In the genomic region with DNA sequence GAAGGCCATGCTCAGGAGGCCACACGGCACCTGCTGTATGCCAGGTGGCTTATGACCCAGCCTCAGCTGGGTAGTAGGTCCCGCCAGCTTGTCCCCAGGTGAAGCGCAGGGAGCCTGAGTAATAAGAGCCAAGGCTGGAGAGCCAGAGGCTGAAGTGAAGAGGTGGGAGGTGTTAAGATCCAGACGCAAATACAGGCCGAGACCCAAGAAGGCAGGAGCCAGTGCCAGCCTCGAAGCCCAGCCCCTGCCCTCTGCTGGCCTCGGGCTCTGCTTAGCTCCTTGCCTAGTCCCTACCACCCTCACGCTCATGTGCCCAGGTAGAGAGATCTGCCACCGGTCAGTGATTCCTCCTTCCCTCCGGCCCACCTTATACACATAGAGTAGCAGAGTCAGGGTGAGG, we compare ENCODE assay signal across 26 mouse cellular contexts. TPM values are rescaled to one million over a fixed set of nuclear protein-coding genes. Genes with fewer than 3 reads are reported as not detected.
DNase-seq lines count a peak whose midpoint lies in the region; ATAC-seq and TF ChIP-seq lines count a peak whose summit lies in the region.
"Had no signal": no experiment of that assay in that cellular context is flagged by ENCODE, and none has a peak within 500 bp of the region (broad histone marks: within the 10 kb centered on the region; RNA-seq: fewer than 3 reads in every experiment).

No protein-coding gene starts in this region.

- ATAC-seq in heart, embryonic 12.5 days (ENCODE audit: insufficient number of reproducible peaks, low FRiP score), result no peak
- no peak for ATAC-seq in kidney, embryonic 15.5 days (replicated peaks; ENCODE audit: low FRiP score)
- ATAC-seq in lung, embryonic 16.5 days (ENCODE audit: low read depth), result peak; percentile 29
- ATAC-seq: liver, embryonic 12.5 days; midbrain, embryonic 13.5 days had no signal

- no peak for TF ChIP-seq POLR2A in cerebellum, adult 2 months (IDR thresholded peaks at IDR 0.05; ENCODE audit: borderline replicate concordance, insufficient read depth, low read length)

- no peak overlapping the region for H3K27ac ChIP-seq in cerebellum, adult 2 months (ENCODE audit: insufficient read depth, low read length)
- H3K27ac ChIP-seq in heart, embryonic 12.5 days (ENCODE audit: poor library complexity, severe bottlenecking), result no peak overlapping the region
- H3K27ac ChIP-seq in kidney, embryonic 15.5 days, result no peak overlapping the region
- H3K27ac ChIP-seq in lung, embryonic 16.5 days (ENCODE audit: low read length), result no peak overlapping the region
- H3K27ac ChIP-seq: embryonic facial prominence, embryonic 13.5 days; forebrain, embryonic 12.5 days; hindbrain, embryonic 12.5 days; limb, embryonic 13.5 days; liver, embryonic 12.5 days; lung, embryonic 15.5 days; midbrain, embryonic 13.5 days; neural tube, embryonic 15.5 days; stomach, postnatal 0 days had no signal

- H3K36me3 ChIP-seq in heart, embryonic 12.5 days, result no peaks in the 10 kb centered on the region
- H3K36me3 ChIP-seq in kidney, embryonic 15.5 days, result no peaks in the 10 kb centered on the region
- H3K36me3 ChIP-seq in lung, embryonic 16.5 days (ENCODE audit: control insufficient read depth, insufficient read depth, low read length), result no peaks in the 10 kb centered on the region
- H3K36me3 ChIP-seq: embryonic facial prominence, embryonic 13.5 days; forebrain, embryonic 12.5 days; hindbrain, embryonic 12.5 days; limb, embryonic 13.5 days; liver, embryonic 12.5 days; lung, embryonic 15.5 days; midbrain, embryonic 13.5 days; neural tube, embryonic 15.5 days had no signal

- peaks cover 29% of the 10 kb centered on the region for H3K4me1 ChIP-seq in cerebellum, adult 2 months (ENCODE audit: control insufficient read depth, insufficient read depth, low read length)
- H3K4me1 ChIP-seq in heart, embryonic 12.5 days (replicated peaks), result peaks cover 90% of the 10 kb centered on the region
- peaks cover 79% of the 10 kb centered on the region for H3K4me1 ChIP-seq in kidney, embryonic 15.5 days
- peaks cover 30% of the 10 kb centered on the region for H3K4me1 ChIP-seq in lung, embryonic 16.5 days (replicated peaks; ENCODE audit: control insufficient read depth, insufficient read depth, low read length)

- H3K4me3 ChIP-seq in cerebellum, adult 2 months (replicated peaks; ENCODE audit: insufficient read depth, low read depth, low read length), result no peak overlapping the region
- H3K4me3 ChIP-seq in heart, embryonic 12.5 days, result no peak overlapping the region
- no peak overlapping the region for H3K4me3 ChIP-seq in kidney, embryonic 15.5 days (replicated peaks)
- H3K4me3 ChIP-seq in lung, embryonic 16.5 days (ENCODE audit: low read length), result no peak overlapping the region
- H3K4me3 ChIP-seq: embryonic facial prominence, embryonic 13.5 days; erythroblast, embryonic 14.5 days; forebrain, embryonic 12.5 days; hindbrain, embryonic 12.5 days; limb, embryonic 13.5 days; liver, embryonic 12.5 days; lung, embryonic 15.5 days; megakaryocyte, embryonic 14.5 days; midbrain, embryonic 13.5 days; neural tube, embryonic 15.5 days had no signal

- H3K4me2 ChIP-seq in heart, embryonic 12.5 days, result no peak overlapping the region
- H3K4me2 ChIP-seq in kidney, embryonic 15.5 days, result no peak overlapping the region
- no peak overlapping the region for H3K4me2 ChIP-seq in lung, embryonic 16.5 days (ENCODE audit: low read depth, low read length)
- H3K4me2 ChIP-seq: embryonic facial prominence, embryonic 13.5 days; forebrain, embryonic 12.5 days; hindbrain, embryonic 12.5 days; limb, embryonic 13.5 days; liver, embryonic 12.5 days; lung, embryonic 15.5 days; midbrain, embryonic 13.5 days; neural tube, embryonic 15.5 days had no signal

- no peaks in the 10 kb centered on the region for H3K27me3 ChIP-seq in cerebellum, adult 2 months (ENCODE audit: control insufficient read depth, insufficient read depth, low read length)
- peaks cover 44% of the 10 kb centered on the region for H3K27me3 ChIP-seq in heart, embryonic 12.5 days (replicated peaks)
- peaks cover 67% of the 10 kb centered on the region for H3K27me3 ChIP-seq in kidney, embryonic 15.5 days
- H3K27me3 ChIP-seq in lung, embryonic 16.5 days (ENCODE audit: control insufficient read depth, insufficient read depth, low read depth, low read length), result peaks cover 31% of the 10 kb centered on the region

- no peak for TF ChIP-seq CTCF in cerebellum, adult 2 months (IDR thresholded peaks at IDR 0.05; ENCODE audit: borderline replicate concordance, insufficient read depth, low read depth, low read length)

- peak; percentile 16 for DNase-seq in cerebellum, adult 9-11 months
- no peak for DNase-seq in cerebellum, adult 2 months
- no peak for DNase-seq in heart, adult 9 months (ENCODE audit: low spot score in 2 of 2)
- DNase-seq in kidney, postnatal 10 days, result no peak
- no peak for DNase-seq in natural killer cell, adult 2 months (ENCODE audit: low spot score in 2 of 2)
- DNase-seq: adrenal gland, postnatal 25 days; cerebellum, postnatal 36 days; embryo, embryonic 11 days; layer of hippocampus, adult 9-11 months; thymus, adult 2 months; thymus, postnatal 4 days had no signal

- 0 out of 2 replicates have a peak overlapping the region, but pooled peaks have one; percentile 16 for H3K9ac ChIP-seq in heart, embryonic 12.5 days
- H3K9ac ChIP-seq in kidney, embryonic 15.5 days, result peak overlapping the region; percentile 2; the same call in 1 of the 2 replicates
- no peak overlapping the region for H3K9ac ChIP-seq in lung, embryonic 16.5 days (ENCODE audit: low read length)
- H3K9ac ChIP-seq: embryonic facial prominence, embryonic 13.5 days; limb, embryonic 13.5 days; liver, embryonic 12.5 days; lung, embryonic 15.5 days; midbrain, embryonic 13.5 days; neural tube, embryonic 15.5 days had no signal

- no peaks in the 10 kb centered on the region for H3K9me3 ChIP-seq in heart, embryonic 12.5 days (replicated peaks)
- no peaks in the 10 kb centered on the region for H3K9me3 ChIP-seq in kidney, embryonic 15.5 days (replicated peaks)
- H3K9me3 ChIP-seq in lung, embryonic 16.5 days (ENCODE audit: control insufficient read depth, low read length), result no peaks in the 10 kb centered on the region
- H3K9me3 ChIP-seq: embryonic facial prominence, embryonic 13.5 days; forebrain, embryonic 12.5 days; hindbrain, embryonic 12.5 days; limb, embryonic 13.5 days; liver, embryonic 12.5 days; lung, embryonic 15.5 days; megakaryocyte, embryonic 14.5 days; midbrain, embryonic 13.5 days; neural tube, embryonic 15.5 days had no signal

- 57% methylated on average over 10 of the region's 10 CpGs for WGBS in cerebellum, adult 2 months
- 72% methylated on average over 10 of the region's 10 CpGs for WGBS in heart, embryonic 12.5 days
- WGBS in kidney, embryonic 15.5 days, result 59% methylated on average over 10 of the region's 10 CpGs
- 62% methylated on average over 10 of the region's 10 CpGs for WGBS in lung, embryonic 16.5 days

RNA-seq across cellular contexts. Expression of gene Pnmt, which starts 2.0 kb away (rescaled TPM):
- 0.26 and 0.40 TPM in 2 replicates for polyA plus RNA-seq in cerebellum, adult 2 months (2012; rRNA removed)
- polyA plus RNA-seq in heart, embryonic 12.5 days (2016; fragmentation: Nextera tagmentation; extraction: Ambion mirVana), result 1.7 and 2.0 TPM in 2 replicates
- 2.7 and 3.8 TPM in 2 replicates for polyA plus RNA-seq in kidney, embryonic 15.5 days (2015; fragmentation: Nextera tagmentation; extraction: Ambion mirVana)
- polyA plus RNA-seq in lung, embryonic 16.5 days (2015; fragmentation: Nextera tagmentation; extraction: Ambion mirVana), result 0.13 TPM in 1 of 2 replicates, not detected in the other
- polyA plus RNA-seq: erythroblast, embryonic 14.5 days; large intestine, adult 2 months; liver, embryonic 12.5 days; stomach, postnatal 0 days had no signal

RNA-seq across cellular contexts. Expression of gene Tcap, which starts 4.7 kb away (rescaled TPM):
- 0.95 and 1.3 TPM in 2 replicates for polyA plus RNA-seq in cerebellum, adult 2 months (2012; rRNA removed)
- polyA plus RNA-seq in heart, embryonic 12.5 days (2016; fragmentation: Nextera tagmentation; extraction: Ambion mirVana), result 143 and 152 TPM in 2 replicates
- polyA plus RNA-seq in kidney, embryonic 15.5 days (2015; fragmentation: Nextera tagmentation; extraction: Ambion mirVana), result 2.5 and 3.5 TPM in 2 replicates
- 6.7 and 8.0 TPM in 2 replicates for polyA plus RNA-seq in lung, embryonic 16.5 days (2015; fragmentation: Nextera tagmentation; extraction: Ambion mirVana)
- polyA plus RNA-seq: erythroblast, embryonic 14.5 days; liver, embryonic 12.5 days had no signal

RNA-seq across cellular contexts. Expression of gene Pgap3, which starts 12.0 kb away (rescaled TPM):
- polyA plus RNA-seq in cerebellum, adult 2 months (2012; rRNA removed), result 13.2 and 14.1 TPM in 2 replicates
- polyA plus RNA-seq in heart, embryonic 12.5 days (2016; fragmentation: Nextera tagmentation; extraction: Ambion mirVana), result 20.0 and 20.6 TPM in 2 replicates
- polyA plus RNA-seq in kidney, embryonic 15.5 days (2015; fragmentation: Nextera tagmentation; extraction: Ambion mirVana), result 16.9 and 17.5 TPM in 2 replicates
- 15.0 and 16.2 TPM in 2 replicates for polyA plus RNA-seq in lung, embryonic 16.5 days (2015; fragmentation: Nextera tagmentation; extraction: Ambion mirVana)

RNA-seq across cellular contexts. Expression of gene Erbb2, which starts 24.0 kb away (rescaled TPM):
- 1.6 and 1.8 TPM in 2 replicates for polyA plus RNA-seq in cerebellum, adult 2 months (2012; rRNA removed)
- polyA plus RNA-seq in heart, embryonic 12.5 days (2016; fragmentation: Nextera tagmentation; extraction: Ambion mirVana), result 66.7 and 67.1 TPM in 2 replicates
- 46.2 and 48.0 TPM in 2 replicates for polyA plus RNA-seq in kidney, embryonic 15.5 days (2015; fragmentation: Nextera tagmentation; extraction: Ambion mirVana)
- 39.3 and 41.4 TPM in 2 replicates for polyA plus RNA-seq in lung, embryonic 16.5 days (2015; fragmentation: Nextera tagmentation; extraction: Ambion mirVana)

RNA-seq across cellular contexts. Expression of gene Stard3, which starts 30.1 kb away (rescaled TPM):
- polyA plus RNA-seq in cerebellum, adult 2 months (2012; rRNA removed), result 53.5 and 56.1 TPM in 2 replicates
- polyA plus RNA-seq in heart, embryonic 12.5 days (2016; fragmentation: Nextera tagmentation; extraction: Ambion mirVana), result 45.2 and 47.6 TPM in 2 replicates
- 46.4 and 53.1 TPM in 2 replicates for polyA plus RNA-seq in kidney, embryonic 15.5 days (2015; fragmentation: Nextera tagmentation; extraction: Ambion mirVana)
- polyA plus RNA-seq in lung, embryonic 16.5 days (2015; fragmentation: Nextera tagmentation; extraction: Ambion mirVana), result 55.9 and 61.3 TPM in 2 replicates

Comparison
In these comparisons a context has a peak if more than half of its experiments do, and no peak if none do; other contexts are left out.
1. RNA of gene Tcap, which starts 4.7 kb away (polyA plus RNA-seq): 143 to 152 TPM in heart, embryonic 12.5 days; 6.7 to 8.0 TPM in lung, embryonic 16.5 days, 2.5 to 3.5 TPM in kidney, embryonic 15.5 days and 0.95 to 1.3 TPM in cerebellum, adult 2 months; every median in the first group is over 10 times any median in the second.